Mouse (Mus musculus) fibroblast of lung, adult 2 months (primary cell): ENCODE results near the gene Efna4.

Source experiments
- DNase-seq: peaks from one replicate; pipeline ENCODE4 v3.0.0-alpha.2; 2011; ENCODE audit warnings: low read depth

Gene Efna4

DNA sequence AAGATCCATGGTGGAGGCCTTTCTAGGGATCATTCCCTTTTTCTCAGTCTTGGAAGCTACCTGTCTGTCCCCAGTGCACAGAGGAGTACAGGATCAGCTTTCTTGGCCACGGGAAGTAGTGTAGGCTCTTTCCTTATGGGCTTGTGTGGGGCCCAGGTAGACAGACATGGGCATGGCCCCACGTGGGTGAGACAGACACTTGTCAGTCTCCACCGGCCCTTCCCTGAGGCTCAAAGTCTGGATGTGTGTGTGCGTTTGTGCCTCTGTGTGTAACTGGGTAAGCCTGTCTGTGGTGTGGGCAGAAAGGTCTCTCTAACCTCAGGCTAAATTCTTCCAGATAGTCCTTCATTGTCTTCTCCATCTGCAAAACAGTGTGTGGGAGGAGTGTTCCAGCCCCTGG lies 32.7 kb downstream of the Efna4 start:
- DNase-seq, result no peak

DNA sequence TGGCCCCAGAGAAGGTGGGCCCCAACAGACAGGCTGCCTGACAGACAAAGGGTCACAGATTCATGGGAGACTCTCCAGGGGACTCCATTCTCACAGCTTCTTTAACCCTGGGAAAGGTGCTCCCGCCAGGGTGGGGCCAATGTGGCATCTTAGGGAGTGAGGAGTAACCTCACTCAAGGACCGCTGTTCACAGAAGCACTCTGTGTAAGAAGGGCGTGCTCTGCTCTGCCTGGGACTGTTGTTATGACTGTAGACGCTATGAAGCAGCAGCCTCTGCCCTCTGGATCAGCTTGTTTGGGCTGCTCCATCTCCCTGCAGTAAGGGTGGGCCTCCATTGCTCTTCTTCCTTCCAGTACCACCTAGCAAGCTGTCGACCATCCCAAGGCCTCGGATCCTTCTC lies 33.4 kb downstream of the Efna4 start:
- DNase-seq, result no peak

DNA sequence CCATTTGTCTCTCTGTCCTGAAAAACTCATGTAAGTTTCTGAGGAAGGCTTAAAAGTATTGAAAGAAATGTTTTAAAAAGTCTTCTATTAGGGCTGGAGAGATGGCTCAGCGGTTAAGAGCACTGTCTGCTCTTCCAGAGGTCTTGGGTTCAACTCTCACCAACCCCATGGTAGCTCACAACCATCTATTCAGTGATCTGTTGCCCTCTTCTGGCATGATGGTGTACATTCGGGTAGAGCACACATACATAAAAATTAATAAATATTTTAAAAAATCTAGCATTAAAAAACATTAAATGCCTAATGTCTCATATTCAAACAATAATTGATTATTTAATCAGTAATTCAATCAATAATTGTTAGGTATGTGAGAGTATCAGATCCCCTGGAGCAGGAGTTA lies 37.3 kb downstream of the Efna4 start:
- DNase-seq, result no peak

DNA sequence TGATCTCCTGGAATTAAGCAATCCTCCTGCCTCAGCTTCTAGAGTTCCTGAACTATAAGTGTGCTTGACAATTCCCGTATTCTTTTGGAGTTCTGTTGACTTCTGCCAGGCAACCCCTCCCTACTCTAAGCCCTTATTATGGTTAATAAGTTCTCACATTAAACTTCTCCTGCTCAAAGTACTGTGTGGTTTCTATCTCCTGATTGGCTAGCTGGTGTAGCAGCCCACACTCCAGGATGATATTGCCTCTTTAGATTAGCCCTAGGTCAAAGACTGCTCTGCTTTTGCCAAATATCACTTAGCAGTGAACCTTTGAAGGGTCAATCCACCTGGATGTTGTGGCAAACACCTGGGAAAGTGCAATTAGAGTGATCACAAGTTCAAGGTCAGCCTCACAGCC lies 37.8 kb downstream of the Efna4 start:
- DNase-seq, result no peak

DNA sequence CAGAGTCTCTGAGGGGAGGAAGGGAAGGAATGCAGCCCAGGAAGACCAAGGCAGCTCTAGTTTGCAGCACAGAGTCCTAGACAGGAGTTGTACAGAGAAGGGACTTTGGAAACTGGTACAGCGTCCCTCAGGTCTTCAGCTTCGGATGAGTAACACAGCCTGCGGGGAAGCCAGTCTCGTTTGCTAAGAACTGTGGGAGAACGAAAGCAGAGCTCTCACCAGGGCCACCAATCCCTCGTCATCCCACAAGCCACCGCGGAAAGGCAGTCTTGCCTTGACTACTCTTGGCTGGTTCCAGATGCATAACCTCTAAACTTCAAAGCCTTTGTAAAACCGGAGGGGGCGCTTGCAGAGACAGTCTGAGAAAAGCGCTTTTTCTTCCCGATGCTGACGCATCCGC lies 38.3 kb downstream of the Efna4 start:
- DNase-seq, result no peak

DNA sequence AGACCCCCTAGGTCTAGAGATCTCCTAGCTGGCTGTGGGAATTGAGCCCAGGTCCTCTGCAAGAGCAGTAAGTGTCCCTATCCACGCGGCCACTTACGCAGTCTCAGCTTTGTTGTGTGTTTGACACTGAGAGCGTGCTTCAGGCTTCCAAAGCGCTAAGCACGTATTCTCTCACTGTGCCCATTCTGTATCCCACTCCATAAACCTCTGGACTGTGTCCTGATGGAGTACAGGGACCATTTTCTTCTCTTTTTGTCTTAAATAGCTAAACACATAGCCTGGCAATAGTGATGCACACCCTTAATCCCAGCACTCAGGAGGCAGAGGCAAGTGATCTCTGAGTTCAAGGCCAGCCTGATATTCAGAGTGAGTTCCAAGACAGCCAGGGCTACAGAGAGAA lies 38.9 kb downstream of the Efna4 start:
- DNase-seq, result no peak

DNA sequence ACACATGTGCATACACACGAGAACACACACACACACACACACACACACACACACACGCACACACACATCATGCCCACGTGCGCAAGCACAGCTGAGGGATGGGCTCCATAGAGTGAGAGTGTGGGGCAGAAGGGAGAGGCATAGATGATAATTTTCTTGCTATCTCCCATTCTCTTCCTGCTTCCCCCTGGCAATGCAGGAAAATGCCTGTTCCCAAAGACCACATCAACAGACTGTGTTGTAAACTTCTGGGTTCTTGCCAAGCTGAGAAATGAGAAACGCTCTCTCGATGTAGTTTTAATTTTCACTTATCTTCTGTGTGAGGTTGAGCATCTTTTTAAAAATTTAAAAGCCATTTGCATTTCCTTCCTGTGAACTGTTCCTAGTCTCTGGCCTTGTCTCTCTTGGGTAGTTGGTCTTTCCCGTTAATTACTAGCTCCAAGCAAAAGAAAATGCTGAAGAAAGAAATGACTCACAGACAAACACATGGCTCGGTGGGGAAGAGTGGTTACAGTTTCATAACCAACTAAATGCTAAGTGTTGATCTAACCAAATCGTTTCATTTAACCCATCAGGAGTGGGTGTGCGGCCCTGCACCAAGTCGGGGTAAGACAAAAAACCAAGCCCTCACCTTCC lies 40.9 kb downstream of the Efna4 start:
- no peak for DNase-seq

DNA sequence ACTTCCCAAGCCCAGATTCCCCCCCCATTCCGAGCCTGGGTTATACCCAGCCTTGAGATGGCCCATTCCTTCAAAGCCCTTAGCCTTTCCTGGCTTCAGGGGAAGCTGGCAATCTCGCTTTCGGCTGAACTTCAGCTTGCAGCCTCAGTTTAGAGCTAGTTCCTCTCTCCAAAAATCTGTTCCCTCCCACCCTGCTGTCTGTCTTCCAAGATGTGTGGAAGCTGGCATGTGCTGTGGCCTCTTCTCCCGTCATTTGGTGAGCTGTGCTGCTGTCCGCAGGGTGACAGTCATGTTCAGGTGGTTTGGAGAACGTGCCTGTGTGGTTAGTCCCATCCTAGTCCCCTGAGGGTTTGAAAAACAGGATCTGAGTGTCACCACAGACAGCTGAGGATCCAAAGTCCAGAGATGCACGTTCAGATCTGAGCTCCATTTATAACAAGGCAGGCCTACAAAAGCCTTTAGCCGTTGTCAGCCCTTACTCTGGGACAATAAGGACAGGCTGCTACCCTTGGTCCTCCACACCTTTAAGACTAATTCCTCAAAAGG lies 42.1 kb downstream of the Efna4 start:
- DNase-seq, result no peak

DNA sequence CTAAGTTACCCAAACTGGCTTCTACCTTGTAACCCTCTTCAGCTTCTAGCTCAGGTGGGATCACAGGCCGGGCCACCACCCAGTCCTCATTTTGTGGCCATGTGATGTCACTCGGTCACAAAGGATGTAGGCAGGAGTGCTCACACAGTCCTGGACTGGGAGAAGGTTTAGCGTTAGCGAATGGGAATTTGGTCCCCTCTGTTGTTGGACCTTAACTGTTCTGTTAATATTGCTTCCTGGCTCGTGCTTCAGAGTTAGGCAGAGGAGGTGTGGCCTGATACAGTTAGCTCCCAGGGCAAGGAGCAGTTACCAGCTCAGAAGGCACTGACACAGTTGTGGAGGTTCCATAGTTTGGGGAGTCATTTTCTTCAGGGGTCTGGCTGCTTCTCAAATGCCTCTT lies 43.6 kb downstream of the Efna4 start:
- DNase-seq, result no peak

DNA sequence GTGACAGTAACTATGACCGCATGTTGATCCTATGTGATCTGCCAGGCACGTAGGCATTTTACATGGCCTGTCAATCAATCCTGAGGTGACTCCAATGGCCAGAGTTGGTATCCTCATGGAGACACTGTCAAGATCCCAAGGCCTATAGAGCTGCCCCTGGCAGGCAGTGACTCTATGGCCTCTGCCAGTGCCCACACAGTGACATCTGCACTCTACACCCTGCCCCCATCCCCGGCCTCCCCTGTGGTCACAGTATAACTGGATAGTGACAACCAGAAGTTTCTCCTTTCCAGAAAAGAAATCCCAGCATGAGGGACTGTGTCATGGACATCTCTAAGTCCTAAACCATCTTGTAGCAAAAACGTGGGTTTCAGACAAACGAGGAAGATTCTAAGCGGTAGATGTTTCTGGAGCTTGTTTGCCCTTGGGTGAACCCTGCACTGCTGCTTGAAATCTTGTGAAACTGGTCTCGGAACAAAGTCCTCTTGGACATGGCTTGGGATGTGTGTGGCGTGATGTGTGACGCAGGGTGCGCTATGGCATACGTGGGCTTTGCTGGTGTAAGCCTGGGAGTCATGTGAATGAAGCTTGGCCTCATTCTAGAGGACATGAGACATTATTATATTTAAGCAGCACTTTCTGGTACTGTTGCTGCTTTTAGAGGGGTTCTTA lies 44.4 kb downstream of the Efna4 start:
- DNase-seq, result no peak

DNA sequence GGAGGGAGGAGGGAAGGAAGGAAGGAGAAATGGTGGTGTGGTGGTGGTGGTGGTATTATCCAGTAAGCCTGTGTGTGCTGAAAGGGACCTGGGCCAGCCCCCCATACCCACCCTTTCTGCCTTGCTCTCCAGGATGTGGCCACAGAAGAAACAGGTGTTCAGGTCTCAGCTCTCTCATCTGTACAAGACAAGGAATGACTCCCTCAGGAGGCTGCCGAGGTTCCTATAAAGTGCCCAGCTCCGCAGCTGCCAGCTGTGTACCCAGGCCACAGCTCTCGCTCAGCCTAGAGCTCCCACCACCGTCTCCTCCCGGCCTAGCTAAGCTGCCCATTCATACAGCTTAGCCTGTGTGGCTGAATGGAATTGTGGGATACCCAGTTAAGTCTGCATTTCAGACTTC lies 45.5 kb downstream of the Efna4 start:
- DNase-seq, result no peak

DNA sequence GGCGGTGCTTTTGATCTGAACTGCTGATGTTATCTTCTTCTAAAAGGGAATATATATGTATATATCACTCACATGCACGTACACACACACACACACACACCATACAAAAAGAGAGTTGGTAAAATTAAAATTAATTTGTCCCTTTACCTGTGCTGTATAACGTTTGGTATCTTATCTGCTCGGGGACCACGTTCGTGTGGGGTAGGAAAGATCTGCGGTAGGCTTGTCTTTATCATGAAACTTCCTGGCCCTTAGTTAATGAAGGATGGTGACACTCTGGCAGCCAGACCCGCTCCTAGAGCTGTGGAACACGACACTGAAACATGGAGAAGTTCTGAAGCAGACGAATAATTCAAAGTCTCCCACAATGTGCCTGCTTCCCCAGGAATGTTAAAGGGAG lies 46.0 kb downstream of the Efna4 start:
- no peak for DNase-seq

DNA sequence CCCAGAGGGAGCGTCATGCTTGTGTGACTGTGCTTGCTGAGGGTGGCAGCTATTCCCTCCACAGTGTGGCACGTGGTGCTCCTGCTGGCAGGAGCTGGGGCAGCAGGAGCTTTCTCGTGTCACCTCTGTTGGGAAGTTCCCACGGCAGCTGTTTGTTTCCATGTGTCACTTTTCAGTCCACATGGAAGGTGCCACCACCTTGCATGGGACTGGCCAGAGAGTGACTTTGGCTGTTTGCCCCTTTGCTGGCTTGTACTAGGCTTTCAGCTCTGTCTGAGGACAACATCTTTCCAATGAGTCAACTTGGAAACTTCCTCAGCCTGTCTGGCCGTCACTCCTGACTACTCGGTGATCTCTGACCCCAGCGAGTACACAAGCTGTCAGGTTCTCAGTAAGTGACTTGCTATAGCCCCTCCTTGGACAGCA lies 49.3 kb downstream of the Efna4 start:
- DNase-seq, result no peak

DNA sequence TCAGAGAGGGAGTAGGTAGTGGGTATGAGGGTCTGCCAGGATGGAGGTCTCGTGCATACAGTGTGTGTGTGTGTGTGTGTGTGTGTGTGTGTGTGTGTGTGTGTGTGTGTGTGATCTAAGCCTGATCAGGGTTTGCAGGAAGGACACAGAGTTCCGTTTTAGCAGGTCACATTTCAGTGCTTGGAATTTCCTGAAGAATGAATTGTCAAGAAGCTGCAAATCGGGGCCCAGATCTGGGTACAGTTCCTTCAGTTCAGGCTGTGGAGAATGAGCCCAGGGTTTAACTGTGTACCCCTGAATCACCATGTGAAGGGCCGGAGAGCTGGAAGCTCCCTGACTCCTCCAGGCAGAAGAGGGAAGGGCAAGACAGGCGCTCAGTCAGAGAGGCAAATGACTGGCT lies 50.5 kb downstream of the Efna4 start:
- no peak for DNase-seq

DNA sequence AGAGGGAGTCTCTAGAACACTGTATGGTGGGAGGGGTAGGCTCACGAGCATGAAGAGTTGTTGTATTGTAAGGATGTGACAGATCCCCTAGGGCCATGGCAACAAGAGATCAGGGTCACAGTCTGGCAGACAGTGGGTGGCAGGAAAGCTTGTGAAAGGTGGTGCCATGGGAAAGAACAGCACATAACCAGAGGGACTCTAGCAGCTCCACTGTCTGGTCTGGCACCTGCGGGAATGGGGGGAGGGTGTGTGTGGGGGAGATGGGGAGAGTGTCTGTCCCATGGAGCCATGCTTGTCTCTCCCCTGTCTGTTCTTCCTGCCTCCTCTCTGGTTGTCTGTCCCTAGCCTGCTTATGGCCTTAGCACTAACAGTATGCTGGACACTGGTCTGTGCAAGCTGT lies 52.3 kb downstream of the Efna4 start:
- no peak for DNase-seq

DNA sequence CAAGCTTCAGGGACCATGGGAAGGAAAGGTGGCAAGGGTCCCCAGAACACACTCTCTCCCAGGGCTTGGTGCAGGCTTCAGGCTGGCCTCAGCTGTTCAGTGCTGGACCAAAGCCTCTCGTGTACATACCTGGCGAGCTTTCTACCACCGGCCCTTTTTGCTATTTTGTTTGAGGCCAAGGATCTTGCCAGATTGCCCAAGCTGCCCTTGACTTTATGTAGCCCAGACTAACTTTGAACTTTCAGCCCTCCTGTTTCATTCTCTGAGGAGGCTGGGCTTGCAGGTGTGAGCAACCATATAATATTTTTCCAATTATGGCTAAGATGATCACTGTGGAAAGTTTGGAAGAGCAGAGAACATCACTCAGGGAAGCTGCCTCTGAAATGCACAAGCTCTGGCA lies 53.6 kb downstream of the Efna4 start:
- no peak for DNase-seq
